Mouse (Mus musculus) small intestine, adult 2 months (tissue): ENCODE measurements at regions not wholly inside any gene's neighbourhood (a gene's known extent, or its start where the extent isn't known, plus 50 kb on each side); places are given as distances from the start of the nearest gene placed in this dataset.

Source experiments
- H3K27ac ChIP-seq: fragments of 200-500 bp; 2 replicates; pipeline ENCODE4 v1.5.1; 2012; ENCODE audit warnings: low read depth, low read length, control low read depth, inconsistent platforms; ENCODE audit not compliant: insufficient read depth
- H3K27me3 ChIP-seq: fragments of 200-500 bp; 2 replicates; pipeline ENCODE4 v1.6.1; 2012; ENCODE audit warnings: mild to moderate bottlenecking, moderate library complexity, low read length, inconsistent platforms; ENCODE audit not compliant: control insufficient read depth, insufficient read depth
- H3K36me3 ChIP-seq: fragments of 200-500 bp; 2 replicates; pipeline ENCODE4 v1.6.1; 2012; ENCODE audit warnings: mild to moderate bottlenecking, low read length, control low read depth, inconsistent platforms; ENCODE audit not compliant: control insufficient read depth, insufficient read depth
- H3K4me1 ChIP-seq: fragments of 200-500 bp; 2 replicates; pipeline ENCODE4 v1.6.1; 2012; ENCODE audit warnings: low read length, inconsistent platforms, mixed read lengths; ENCODE audit not compliant: control insufficient read depth, insufficient read depth, insufficient read length
- H3K4me3 ChIP-seq: fragments of 200-500 bp; 2 replicates; pipeline ENCODE4 v1.5.1; 2012; ENCODE audit warnings: low read depth, mild to moderate bottlenecking, control low read depth, inconsistent platforms, low read length, moderate library complexity
- CTCF ChIP-seq: fragments of 200-500 bp; IDR thresholded peaks from 2 replicates; pipeline ENCODE4 v1.5.1; 2012; ENCODE audit warnings: low read depth, mild to moderate bottlenecking, control low read depth, inconsistent platforms, low read length, moderate library complexity, mixed read lengths; ENCODE audit not compliant: insufficient replicate concordance, insufficient read length; ENCODE audit errors: extremely low read depth
- POLR2A ChIP-seq: fragments of 200-500 bp; IDR thresholded peaks from 2 replicates; pipeline ENCODE4 v1.6.1; 2012; ENCODE audit warnings: low read depth, mild to moderate bottlenecking, control low read depth, inconsistent platforms, low read length, moderate library complexity
- WGBS: fragments of 180-500 bp; shearing (Covaris S2); methylation state at CpG from one replicate; pipeline ENCODE4 v1.1.7; 2018; 5-methylcytosine and 5-hydroxymethylcytosine counted together

DNA sequence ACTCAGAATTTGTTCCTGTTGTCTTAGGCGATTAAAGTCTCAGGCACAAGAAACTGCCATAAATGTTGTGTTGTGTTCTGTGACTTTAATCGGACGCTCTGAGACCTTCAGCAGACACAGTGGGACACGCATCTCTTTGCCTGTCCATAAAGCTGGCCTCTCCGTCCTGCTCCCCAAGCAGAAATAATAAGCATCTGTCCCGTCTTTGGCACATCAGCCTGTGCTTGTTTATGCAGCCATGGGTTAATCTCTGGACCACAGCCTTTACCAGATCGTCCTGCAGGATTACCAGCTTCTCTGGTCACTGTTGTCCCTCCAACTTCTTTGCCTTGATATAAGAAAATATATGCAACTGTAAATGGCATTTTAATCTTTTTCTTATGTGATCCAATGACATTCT, 87.7 kb upstream of the Ret start:
- no peak for TF ChIP-seq POLR2A
- no peak for TF ChIP-seq CTCF
- 82% methylated on average over 7 of the region's 7 CpGs for WGBS

GRCm38 (mm10) chr6:118283949-118284568, 86.5 kb upstream of the Ret start:
- Histone ChIP-seq H3K4me1 (no peaks in the 10 kb centered on the region), H3K4me3 (no peak overlapping the region), H3K27me3 (no peaks in the 10 kb centered on the region), H3K36me3 (no peaks in the 10 kb centered on the region), H3K27ac (no peak overlapping the region)
- no peak for TF ChIP-seq POLR2A
- no peak for TF ChIP-seq CTCF
- 84% methylated on average over 13 of the region's 13 CpGs for WGBS

More for the DNA sequence above, 87.7 kb upstream of the Ret start:
- Histone ChIP-seq H3K27ac (no peak overlapping the region), H3K36me3 (no peaks in the 10 kb centered on the region), H3K4me1 (no peaks in the 10 kb centered on the region), H3K27me3 (no peaks in the 10 kb centered on the region), H3K4me3 (no peak overlapping the region)

DNA sequence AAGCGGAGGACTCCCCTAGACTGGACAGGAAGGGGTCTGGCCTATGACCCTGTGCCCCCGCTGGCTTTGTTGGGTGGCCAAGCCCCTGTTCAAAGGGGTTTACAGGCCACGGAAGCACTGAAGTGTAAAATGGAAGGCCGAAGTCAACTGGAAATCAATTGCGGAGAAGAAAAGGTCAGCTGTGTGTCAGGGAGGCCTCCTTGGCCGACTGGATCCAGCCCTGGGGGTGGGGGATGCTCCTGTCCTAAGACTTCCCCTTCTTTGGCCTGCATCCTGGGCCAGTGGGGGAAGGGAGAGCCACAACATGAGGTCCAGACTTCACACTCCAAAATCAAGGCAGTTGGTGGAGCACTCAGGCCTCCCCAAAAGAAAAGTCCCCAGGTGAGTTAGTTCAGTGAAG, 66.4 kb upstream of the Ret start:
- TF ChIP-seq CTCF (no peak), POLR2A (no peak)
- 65% methylated on average over 6 of the region's 6 CpGs for WGBS
- Histone ChIP-seq H3K4me3 (no peak overlapping the region), H3K4me1 (no peaks in the 10 kb centered on the region), H3K27ac (no peak overlapping the region), H3K36me3 (no peaks in the 10 kb centered on the region), H3K27me3 (no peaks in the 10 kb centered on the region)

DNA sequence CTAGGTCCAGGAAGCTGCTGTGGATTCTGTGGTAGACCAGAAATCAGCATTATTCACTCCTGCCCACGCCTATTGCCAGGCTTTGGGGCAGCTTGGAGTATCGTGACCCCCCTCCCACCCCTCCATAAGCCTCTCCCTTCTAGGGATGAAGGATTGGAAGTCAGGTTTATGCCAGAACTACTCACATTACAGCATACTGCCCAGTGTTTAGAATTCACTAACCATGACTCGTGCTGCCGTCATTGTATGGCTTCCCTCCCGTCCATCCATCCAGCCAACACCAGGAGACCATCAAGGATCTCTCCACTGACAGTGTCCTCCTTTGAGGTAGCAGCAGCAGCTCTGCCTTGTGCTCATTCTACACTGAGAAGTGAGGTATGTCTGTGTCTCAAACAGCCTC, 62.4 kb upstream of the Ret start:
- TF ChIP-seq POLR2A (no peak), CTCF (no peak)
- 62% methylated on average over 5 of the region's 5 CpGs for WGBS
- no peak overlapping the region for H3K27ac ChIP-seq
- H3K36me3 ChIP-seq, result no peaks in the 10 kb centered on the region
- H3K4me1 ChIP-seq, result no peaks in the 10 kb centered on the region
- no peak overlapping the region for H3K4me3 ChIP-seq
- no peaks in the 10 kb centered on the region for H3K27me3 ChIP-seq

DNA sequence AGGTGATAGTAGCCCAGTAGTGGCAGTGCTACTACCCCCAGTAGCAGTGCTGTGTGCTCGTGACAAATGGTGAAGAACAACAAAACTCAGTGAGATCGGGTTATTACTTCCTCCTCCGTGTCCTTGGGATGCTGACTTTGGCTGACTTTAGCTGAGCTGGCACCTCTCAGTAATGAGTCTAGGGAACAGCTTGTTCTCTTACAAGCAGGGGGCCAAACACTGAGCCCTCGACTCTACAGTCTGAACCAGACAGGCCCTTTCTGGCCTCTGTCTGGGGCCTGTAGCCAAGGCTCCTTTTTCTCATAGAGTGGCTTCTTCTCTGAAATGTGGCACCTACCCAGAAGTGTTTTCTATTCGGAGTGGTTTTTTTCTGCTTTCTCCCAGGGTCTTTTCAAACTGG, 57.4 kb upstream of the Ret start:
- TF ChIP-seq POLR2A (no peak), CTCF (no peak)
- Histone ChIP-seq H3K27ac (no peak overlapping the region), H3K27me3 (no peaks in the 10 kb centered on the region), H3K36me3 (no peaks in the 10 kb centered on the region), H3K4me3 (no peak overlapping the region), H3K4me1 (no peaks in the 10 kb centered on the region)
- WGBS, result 74% methylated on average over 5 of the region's 5 CpGs

DNA sequence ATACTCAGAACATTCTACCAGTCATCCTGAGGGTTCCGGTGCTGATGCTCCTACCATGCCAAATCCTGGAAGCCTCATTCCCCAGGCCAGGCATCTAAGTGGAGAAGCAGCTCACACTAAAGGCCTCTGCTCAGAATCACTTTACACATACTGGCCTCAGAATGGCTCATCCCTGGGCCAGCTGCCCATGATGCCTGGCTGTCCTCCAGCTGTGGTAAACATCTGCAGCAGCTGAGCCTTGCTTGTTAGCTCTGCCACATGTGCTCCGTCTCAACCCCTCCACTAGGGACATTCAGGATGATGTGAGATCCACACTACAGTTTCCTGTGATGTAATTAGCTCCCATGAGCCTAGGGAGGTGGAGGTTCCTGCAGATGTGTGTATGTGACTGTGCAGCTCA, 55.2 kb upstream of the Ret start:
- Histone ChIP-seq H3K27ac (no peak overlapping the region), H3K36me3 (no peaks in the 10 kb centered on the region), H3K4me3 (no peak overlapping the region), H3K27me3 (no peaks in the 10 kb centered on the region), H3K4me1 (no peaks in the 10 kb centered on the region)
- TF ChIP-seq CTCF (no peak), POLR2A (no peak)
- WGBS, result 74% methylated on average over 2 of the region's 2 CpGs

- Histone ChIP-seq H3K27ac (no peak overlapping the region), H3K27me3 (no peaks in the 10 kb centered on the region), H3K36me3 (no peaks in the 10 kb centered on the region), H3K4me1 (no peaks in the 10 kb centered on the region), H3K4me3 (no peak overlapping the region)
- 70% methylated on average over 1 of the region's 1 CpGs for WGBS
- no peak for TF ChIP-seq CTCF
- TF ChIP-seq POLR2A, result no peak
Measured at GRCm38 (mm10) chr6:118251131-118251530, 53.6 kb upstream of the Ret start.

GRCm38 (mm10) chr6:118250006-118250405, 52.5 kb upstream of the Ret start:
- Histone ChIP-seq H3K4me3 (no peak overlapping the region), H3K27me3 (no peaks in the 10 kb centered on the region), H3K4me1 (no peaks in the 10 kb centered on the region), H3K27ac (no peak overlapping the region), H3K36me3 (no peaks in the 10 kb centered on the region)
- TF ChIP-seq POLR2A (no peak), CTCF (no peak)
- 87% methylated on average over 6 of the region's 6 CpGs for WGBS
